Mouse (Mus musculus) embryonic facial prominence, embryonic 11.5 days (tissue): ENCODE measurements around the gene Gm10300. TPM values are rescaled to one million over a fixed set of nuclear protein-coding genes. Genes with fewer than 3 reads are reported as not detected.

Source experiments
- ATAC-seq: fragments of 200-750 bp; cut with Nextera tagmentation; replicated peaks from 2 replicates; pipeline ENCODE4 v1.8.0; 2017; ENCODE audit warnings: low read depth; ENCODE audit not compliant: insufficient number of reproducible peaks, low FRiP score, low TSS enrichment
- DNase-seq: peaks from one replicate; pipeline ENCODE4 v3.0.0-alpha.2; 2015; ENCODE audit warnings: low spot score
- H3K27ac ChIP-seq: fragments of 300-500 bp; sonication (generic); replicated peaks from 2 replicates; pipeline ENCODE4 v1.5.1; 2014; ENCODE audit warnings: mild to moderate bottlenecking, low read depth, low read length, control low read depth
- H3K27me3 ChIP-seq: fragments of 300-500 bp; sonication (generic); 2 replicates; pipeline ENCODE4 v1.6.1; 2014; ENCODE audit warnings: mild to moderate bottlenecking, low read length, moderate library complexity, mixed read lengths; ENCODE audit not compliant: control insufficient read depth, insufficient read depth
- H3K36me3 ChIP-seq: fragments of 300-500 bp; sonication (generic); replicated peaks from 2 replicates; pipeline ENCODE4 v1.6.1; 2014; ENCODE audit warnings: low read depth, mild to moderate bottlenecking, low read length, moderate library complexity, mixed read lengths; ENCODE audit not compliant: control insufficient read depth, insufficient read depth
- H3K4me1 ChIP-seq: fragments of 300-500 bp; sonication (generic); 2 replicates; pipeline ENCODE4 v1.6.1; 2014; ENCODE audit warnings: low read length, mixed read lengths; ENCODE audit not compliant: control insufficient read depth, insufficient read depth
- H3K4me2 ChIP-seq: fragments of 300-500 bp; sonication (generic); 2 replicates; pipeline ENCODE4 v1.6.1; 2014; ENCODE audit warnings: low read depth, mild to moderate bottlenecking, control low read depth, low read length, moderate library complexity
- H3K4me3 ChIP-seq: fragments of 300-500 bp; sonication (generic); 2 replicates; pipeline ENCODE4 v1.5.1; 2014; ENCODE audit warnings: low read depth, low read length, control low read depth
- H3K9ac ChIP-seq: fragments of 300-500 bp; sonication (generic); replicated peaks from 2 replicates; pipeline ENCODE4 v1.6.1; 2014; ENCODE audit warnings: mild to moderate bottlenecking, control low read depth, low read length
- H3K9me3 ChIP-seq: fragments of 300-500 bp; sonication (generic); replicated peaks from 2 replicates; pipeline ENCODE4 v1.6.1; 2016; ENCODE audit warnings: mild to moderate bottlenecking, low read length, inconsistent platforms, mixed read lengths; ENCODE audit not compliant: control insufficient read depth
- WGBS: fragments of 180-500 bp; shearing (Covaris S2); extraction: QIAGEN DNeasy Blood & Tissue Kit; methylation state at CpG from one replicate; pipeline ENCODE4 v1.1.7; 2014; 5-methylcytosine and 5-hydroxymethylcytosine counted together
- polyA plus RNA-seq: library from polyadenylated mRNA; unstranded; fragments of >200 nt; fragmentation: Nextera tagmentation; extraction: Ambion mirVana; gene quantifications from 2 replicates; pipeline ENCODE4 v1.2.1, GENCODE M21; 2014

Gm10300 gene
- polyA plus RNA-seq, 1 experiment from 2014 or later: not detected

DNA sequence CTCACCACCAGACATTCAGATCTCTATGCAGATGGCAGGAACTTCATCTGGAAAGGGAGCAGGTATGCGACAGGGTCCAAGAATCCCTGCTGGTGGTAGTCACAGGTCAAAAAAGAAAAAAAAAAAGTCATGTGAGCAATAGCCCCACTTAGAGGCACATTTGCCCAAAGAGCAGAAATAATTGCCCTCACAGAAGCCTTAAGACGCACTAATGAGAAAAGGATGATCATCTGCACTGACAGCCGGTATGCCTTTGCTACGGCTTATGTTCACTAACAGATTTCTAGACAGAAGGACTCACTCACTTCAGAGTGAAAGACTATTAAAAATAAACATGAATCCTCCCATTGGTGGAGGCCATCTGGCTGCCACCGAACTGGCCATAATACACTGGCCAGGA, 25.1 kb downstream of the Gm10300 start:
- no peak overlapping the region for H3K9ac ChIP-seq

DNA sequence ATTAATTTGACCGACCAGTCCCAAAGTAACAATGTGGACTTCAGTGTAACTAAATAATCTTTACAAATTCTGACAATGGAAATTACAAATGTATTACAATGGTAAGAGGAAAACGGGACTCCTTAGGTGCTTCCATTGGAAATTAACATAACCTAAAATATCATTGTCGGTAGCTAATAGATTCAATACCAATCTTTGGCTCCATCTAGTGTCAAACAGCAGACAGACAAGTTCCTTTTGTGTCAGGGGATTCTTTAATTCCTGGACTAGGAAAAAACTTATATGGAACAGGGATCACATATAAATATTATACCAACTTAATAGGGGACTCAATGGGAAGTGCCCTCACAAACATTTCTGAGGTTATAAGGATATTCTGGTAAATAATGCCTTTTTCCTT, 26.7 kb downstream of the Gm10300 start:
- 43% methylated on average over 3 of the region's 3 CpGs for WGBS
- H3K4me2 ChIP-seq: no peak overlapping the region
- H3K27me3 ChIP-seq: no peaks in the 10 kb centered on the region
- H3K9me3 ChIP-seq: no peaks in the 10 kb centered on the region
- ATAC-seq: no peak
- no peaks in the 10 kb centered on the region for H3K36me3 ChIP-seq
- H3K27ac ChIP-seq: no peak overlapping the region
- no peaks in the 10 kb centered on the region for H3K4me1 ChIP-seq
- H3K9ac ChIP-seq: no peak overlapping the region
- H3K4me3 ChIP-seq: no peak overlapping the region
- DNase-seq: peak; percentile 43

More for the DNA sequence above, 25.1 kb downstream of the Gm10300 start:
- Histone ChIP-seq H3K27ac (no peak overlapping the region), H3K9me3 (no peaks in the 10 kb centered on the region), H3K36me3 (no peaks in the 10 kb centered on the region), H3K4me1 (no peaks in the 10 kb centered on the region), H3K4me2 (no peak overlapping the region), H3K27me3 (no peaks in the 10 kb centered on the region), H3K4me3 (no peak overlapping the region)
- DNase-seq (no peak), ATAC-seq (no peak)
- WGBS: 57% methylated on average over 5 of the region's 5 CpGs

DNA sequence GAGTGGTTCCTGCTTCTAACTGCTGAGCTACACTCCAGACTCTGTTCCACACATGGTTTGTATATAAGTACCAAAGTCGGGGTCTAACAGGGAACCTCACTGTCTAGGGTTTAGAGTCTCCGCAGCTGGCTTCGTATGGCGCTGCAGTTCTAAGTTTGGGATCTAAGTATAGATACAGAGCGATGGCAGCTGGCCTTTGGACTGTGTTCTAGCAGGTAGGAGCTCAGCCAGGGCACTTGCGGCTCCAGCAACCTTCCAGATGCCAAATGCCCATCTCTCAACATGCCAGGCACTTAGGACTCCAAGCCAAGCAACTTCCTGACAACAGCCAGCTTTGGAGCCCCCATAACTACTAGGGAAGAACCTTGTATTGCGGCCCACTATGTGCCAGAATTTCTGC, 33.7 kb downstream of the Gm10300 start:
- no peak overlapping the region for H3K4me2 ChIP-seq

DNA sequence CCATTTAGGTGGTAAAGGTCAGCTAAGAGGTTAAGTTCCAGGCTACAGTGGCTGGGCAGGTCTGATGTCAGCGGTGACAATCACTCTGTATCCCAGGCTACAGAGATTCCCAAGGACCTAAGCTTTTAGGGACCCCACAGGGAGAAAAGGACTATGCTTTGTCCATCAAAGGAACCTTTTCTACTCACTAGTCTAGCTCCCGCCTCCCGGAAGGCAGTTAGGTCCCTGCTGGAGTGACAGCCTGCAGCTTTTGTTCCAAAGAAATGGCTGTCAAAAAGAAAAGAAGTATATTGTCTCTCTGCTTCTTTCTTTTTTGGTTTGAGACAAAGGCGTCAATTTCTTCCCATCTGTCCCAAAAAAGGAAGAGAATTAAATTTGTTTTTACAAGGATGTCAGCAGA, 36.7 kb downstream of the Gm10300 start:
- ATAC-seq (no peak), DNase-seq (no peak)
- Histone ChIP-seq H3K9me3 (no peaks in the 10 kb centered on the region), H3K36me3 (no peaks in the 10 kb centered on the region), H3K4me3 (no peak overlapping the region), H3K4me1 (no peaks in the 10 kb centered on the region), H3K4me2 (no peak overlapping the region), H3K27me3 (peaks cover 6% of the 10 kb centered on the region), H3K27ac (no peak overlapping the region), H3K9ac (no peak overlapping the region)
- 40% methylated on average over 4 of the region's 4 CpGs for WGBS

More for the DNA sequence above, 33.7 kb downstream of the Gm10300 start:
- DNase-seq (no peak), ATAC-seq (no peak)
- H3K9ac ChIP-seq: no peak overlapping the region
- 95% methylated on average over 7 of the region's 7 CpGs for WGBS
- H3K27me3 ChIP-seq: peaks cover 2% of the 10 kb centered on the region
- no peaks in the 10 kb centered on the region for H3K36me3 ChIP-seq
- no peaks in the 10 kb centered on the region for H3K9me3 ChIP-seq
- H3K4me3 ChIP-seq: no peak overlapping the region
- H3K4me1 ChIP-seq: no peaks in the 10 kb centered on the region
- no peak overlapping the region for H3K27ac ChIP-seq

DNA sequence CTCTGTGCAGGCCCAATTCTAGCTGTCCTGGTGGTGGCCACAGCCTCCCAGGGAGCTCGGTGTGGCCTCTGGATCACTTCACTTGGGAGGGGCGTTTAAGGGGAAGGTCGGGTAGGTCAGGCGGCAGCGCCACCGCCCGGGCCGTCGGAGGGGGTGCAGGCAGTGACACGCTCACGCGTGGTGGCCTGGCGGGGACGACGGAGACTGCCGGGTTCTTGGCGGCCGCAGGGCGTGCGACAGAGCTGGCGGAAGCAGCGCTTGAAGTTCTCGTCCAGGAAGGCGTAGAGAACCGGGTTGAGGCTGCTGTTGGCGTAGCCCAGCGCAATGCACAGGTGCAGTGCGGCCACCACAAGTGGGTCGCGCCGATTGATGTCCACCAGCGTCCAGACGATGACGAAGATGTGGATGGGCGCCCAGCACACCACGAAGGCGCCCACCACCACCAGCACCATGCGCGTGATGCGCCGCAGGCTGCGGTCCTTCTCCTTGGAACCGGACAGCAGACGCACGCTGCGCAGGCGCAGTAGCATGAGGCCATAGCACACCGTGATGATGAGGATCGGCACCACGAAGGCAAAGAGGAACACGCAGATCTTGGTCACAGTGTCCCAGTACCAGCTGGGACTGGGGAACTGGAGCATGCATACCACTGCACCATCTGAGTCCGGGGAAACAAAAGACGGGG, 39.1 kb downstream of the Gm10300 start:
- Histone ChIP-seq H3K4me2 (peak overlapping the region; percentile 63), H3K4me1 (no peaks in the 10 kb centered on the region), H3K9ac (peak overlapping the region; percentile 39), H3K27me3 (peaks cover 6% of the 10 kb centered on the region), H3K4me3 (peak overlapping the region; percentile 19; the same call in 1 of the 2 replicates), H3K27ac (no peak overlapping the region), H3K36me3 (no peaks in the 10 kb centered on the region), H3K9me3 (no peaks in the 10 kb centered on the region)
- WGBS: 39% methylated on average over 53 of the region's 53 CpGs
- DNase-seq (peak; percentile 28), ATAC-seq (0 out of 2 replicates have a peak, but pooled peaks have one; percentile 48)

DNA sequence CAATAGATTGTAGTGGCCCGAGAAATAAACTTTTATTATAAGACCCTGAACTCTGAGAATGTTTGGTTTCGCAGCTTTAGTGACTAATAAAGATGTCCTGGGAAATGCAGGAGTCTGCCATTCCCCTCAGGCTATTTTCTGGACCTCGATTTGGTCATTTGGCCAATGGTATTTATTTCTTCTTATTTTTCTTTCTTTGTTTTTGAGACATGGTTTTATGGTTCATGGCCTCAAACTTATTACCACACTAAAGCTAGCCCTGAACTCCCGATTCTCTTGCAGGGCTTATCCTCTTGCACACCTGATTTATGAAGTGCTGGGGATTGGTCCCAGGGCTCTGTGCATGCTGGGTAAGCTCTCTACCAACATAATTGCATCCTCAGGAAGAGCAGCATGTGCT, 41.8 kb downstream of the Gm10300 start:
- Histone ChIP-seq H3K36me3 (no peaks in the 10 kb centered on the region), H3K27ac (no peak overlapping the region), H3K4me1 (no peaks in the 10 kb centered on the region), H3K27me3 (peaks cover 6% of the 10 kb centered on the region), H3K9ac (no peak overlapping the region), H3K9me3 (no peaks in the 10 kb centered on the region), H3K4me2 (no peak overlapping the region), H3K4me3 (no peak overlapping the region)
- ATAC-seq (no peak), DNase-seq (no peak)
- 78% methylated on average over 4 of the region's 4 CpGs for WGBS

DNA sequence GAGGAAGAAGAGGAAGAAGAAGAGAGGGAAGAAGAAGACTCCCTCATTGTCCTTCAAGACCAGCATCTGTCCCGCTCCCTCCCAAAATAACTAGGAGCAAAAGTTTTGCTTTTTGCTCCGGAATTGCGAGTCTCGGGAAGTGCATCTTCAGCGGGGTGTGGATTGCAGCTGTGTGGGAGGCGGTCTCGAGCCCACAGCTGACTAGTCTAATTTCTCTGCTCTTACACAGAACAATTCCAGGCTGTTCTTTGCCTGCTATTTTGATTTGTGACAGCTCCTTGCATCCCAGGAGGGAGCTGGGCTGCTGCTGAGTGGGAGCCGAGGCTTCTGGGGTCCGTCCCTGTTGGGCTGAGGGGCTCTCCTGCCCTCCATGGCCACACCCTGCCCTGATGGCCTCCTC, 45.1 kb downstream of the Gm10300 start:
- H3K4me3 ChIP-seq: no peak overlapping the region
- no peak overlapping the region for H3K4me2 ChIP-seq
- no peaks in the 10 kb centered on the region for H3K4me1 ChIP-seq
- H3K36me3 ChIP-seq: no peaks in the 10 kb centered on the region
- H3K9me3 ChIP-seq: no peaks in the 10 kb centered on the region
- H3K27me3 ChIP-seq: no peaks in the 10 kb centered on the region
- no peak overlapping the region for H3K27ac ChIP-seq
- 62% methylated on average over 9 of the region's 9 CpGs for WGBS
- no peak for DNase-seq
- peak overlapping the region; percentile 32; the same call in 1 of the 2 replicates for H3K9ac ChIP-seq
- ATAC-seq: no peak

DNA sequence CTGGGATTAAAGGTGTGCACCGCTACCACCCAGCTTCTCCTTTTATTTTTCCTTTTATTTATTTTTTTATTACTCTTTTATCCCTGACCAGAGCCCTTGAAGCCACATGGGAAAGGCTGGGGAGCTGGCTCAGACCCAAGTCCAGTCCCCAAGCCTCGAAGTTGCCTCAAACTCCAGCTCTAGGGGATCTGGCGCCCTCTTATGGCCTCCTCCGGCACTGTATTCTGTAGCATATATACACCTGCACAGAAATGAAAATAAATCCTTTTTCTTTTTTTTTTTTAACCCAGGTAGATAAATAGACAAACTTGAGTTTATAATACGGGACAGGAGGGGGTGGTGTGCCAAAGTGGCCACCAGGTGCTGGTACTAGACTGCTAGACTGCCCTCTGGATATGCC, 47.2 kb downstream of the Gm10300 start:
- no peaks in the 10 kb centered on the region for H3K36me3 ChIP-seq
- H3K4me3 ChIP-seq: no peak overlapping the region
- no peak overlapping the region for H3K9ac ChIP-seq
- H3K9me3 ChIP-seq: no peaks in the 10 kb centered on the region
- H3K27me3 ChIP-seq: no peaks in the 10 kb centered on the region
- H3K4me2 ChIP-seq: no peak overlapping the region
- no peak overlapping the region for H3K27ac ChIP-seq
- no peak for DNase-seq
- 86% methylated on average over 5 of the region's 5 CpGs for WGBS
- ATAC-seq: no peak
- no peaks in the 10 kb centered on the region for H3K4me1 ChIP-seq
